Mouse (Mus musculus) hematopoietic stem cell, adult 5-6 weeks (primary cell): ENCODE data around the gene Zcchc4. TPM values are rescaled to one million over a fixed set of nuclear protein-coding genes. Genes with fewer than 3 reads are reported as not detected.

Experiments
- ATAC-seq, 2 experiments: fragments of 125-278 bp in 1 of 2; replicated peaks in 1 of 2; 2 replicates each; pipeline ENCODE4 v1.8.0; 2016 to 2017; ENCODE audit warnings: inconsistent platforms in 2 of 2, mild to moderate bottlenecking in 2 of 2, moderate number of reproducible peaks in 2 of 2, low read depth in 1 of 2, moderate TSS enrichment in 1 of 2; ENCODE audit not compliant: low FRiP score in 2 of 2, poor library complexity in 2 of 2, severe bottlenecking in 2 of 2, insufficient read depth in 1 of 2, low TSS enrichment in 1 of 2
- total RNA-seq: library from RNA; stranded (forward); fragments of 172-1452, 232-1000 nt; gene quantifications from 2 replicates; pipeline ENCODE4 v1.2.3, GENCODE M21; 2017

The Zcchc4 gene
- total RNA-seq, 1 experiment from 2014 or later, result 19.7 TPM

DNA sequence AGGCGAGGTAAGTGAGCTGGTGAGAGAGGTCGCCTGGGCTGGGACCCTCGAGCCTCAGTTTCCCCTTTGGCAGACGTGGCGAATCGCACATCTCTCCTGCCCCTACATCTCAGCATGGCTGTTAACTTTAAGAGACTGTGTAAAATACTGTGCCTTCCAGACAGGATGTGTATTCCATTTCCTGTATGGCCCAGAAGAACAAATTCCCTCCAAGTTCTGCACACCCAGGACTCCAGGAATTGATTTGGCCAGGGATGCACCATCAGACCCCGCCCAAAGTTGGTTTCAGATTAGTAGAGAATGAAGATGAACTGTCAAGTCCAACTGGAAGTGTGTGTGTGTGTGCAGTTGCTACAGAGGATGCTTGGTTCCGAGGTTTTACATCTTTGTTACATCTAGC lies 59.2 kb downstream of the Zcchc4 start:
- no peak for ATAC-seq

DNA sequence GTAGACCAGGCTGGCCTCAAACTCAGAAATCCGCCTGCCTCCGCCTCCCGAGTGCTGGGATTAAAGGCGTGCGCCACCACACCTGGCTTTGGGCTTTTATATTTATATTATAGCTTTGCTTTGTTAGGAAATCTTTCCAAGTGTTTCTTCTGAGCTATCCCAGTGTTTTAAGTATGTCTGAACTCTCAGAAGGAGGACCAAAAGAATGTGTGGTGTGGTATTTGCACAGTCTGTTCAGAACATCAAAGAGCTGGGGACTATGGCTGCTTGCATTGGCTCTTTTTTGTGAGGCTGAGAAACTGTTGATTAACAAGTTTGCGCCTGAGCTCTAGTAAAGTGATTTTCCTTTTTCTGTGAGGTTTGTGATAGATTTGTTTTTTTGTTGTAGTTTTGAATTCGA lies 69.1 kb downstream of the Zcchc4 start:
- no peak for ATAC-seq

DNA sequence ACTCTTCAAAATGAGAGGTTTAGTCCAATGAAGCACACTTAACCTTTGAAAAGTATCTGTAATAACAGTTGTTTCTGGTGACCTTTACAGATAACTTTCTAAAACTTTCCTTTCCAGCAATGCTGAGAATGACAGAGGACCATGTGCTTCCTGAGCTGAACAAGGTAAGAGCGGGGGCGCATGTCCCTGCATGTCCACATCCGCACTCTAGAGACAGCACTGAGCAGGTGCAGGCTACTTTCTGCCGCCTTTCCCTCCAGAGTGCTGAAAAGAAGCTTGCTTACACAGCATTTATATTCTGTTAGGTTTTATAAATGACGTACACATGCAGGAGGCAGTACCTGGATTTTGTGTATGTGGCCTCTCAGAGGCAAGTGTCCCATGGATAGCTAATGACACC lies 80.5 kb downstream of the Zcchc4 start:
- ATAC-seq, result no peak

DNA sequence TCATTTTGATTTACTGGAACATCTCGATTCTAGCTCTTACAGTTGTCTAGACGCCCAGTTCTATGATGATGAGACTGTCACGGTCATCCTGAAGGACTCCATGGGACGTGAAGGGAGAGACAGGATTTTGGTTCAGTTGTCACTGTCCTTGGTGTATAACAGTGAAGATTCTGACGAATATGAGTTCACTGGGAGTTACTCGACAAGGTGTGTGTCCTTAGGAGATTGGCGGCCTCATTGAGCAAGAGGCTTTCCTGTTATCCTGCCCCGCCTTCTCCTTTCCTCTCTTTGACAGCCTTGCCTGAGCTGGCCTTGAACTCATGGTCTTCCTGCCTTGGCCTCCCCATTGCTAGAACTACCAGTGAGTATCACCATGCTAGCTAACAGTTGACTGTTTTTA lies 89.2 kb downstream of the Zcchc4 start:
- ATAC-seq, result no peak

DNA sequence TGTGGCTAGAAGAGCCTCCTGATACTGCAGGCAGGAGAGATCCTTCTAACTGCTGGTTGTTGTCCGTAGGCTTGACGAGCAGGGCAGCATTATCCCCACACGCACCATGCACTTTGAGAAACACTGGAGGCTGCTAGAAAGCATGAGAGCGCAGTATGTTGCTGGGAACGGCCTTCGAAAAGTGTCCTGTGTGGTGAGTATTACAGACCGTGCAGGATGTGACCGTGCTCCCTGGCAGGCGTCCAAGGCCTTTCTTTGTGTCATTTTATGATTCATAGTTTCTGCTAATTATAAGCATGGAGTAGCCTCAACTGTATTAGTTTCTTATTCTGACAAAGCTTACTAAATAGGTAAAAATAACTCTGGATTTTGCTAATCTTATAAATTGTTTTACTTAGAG lies 90.6 kb downstream of the Zcchc4 start:
- ATAC-seq, result peak; percentile 86 to 88

DNA sequence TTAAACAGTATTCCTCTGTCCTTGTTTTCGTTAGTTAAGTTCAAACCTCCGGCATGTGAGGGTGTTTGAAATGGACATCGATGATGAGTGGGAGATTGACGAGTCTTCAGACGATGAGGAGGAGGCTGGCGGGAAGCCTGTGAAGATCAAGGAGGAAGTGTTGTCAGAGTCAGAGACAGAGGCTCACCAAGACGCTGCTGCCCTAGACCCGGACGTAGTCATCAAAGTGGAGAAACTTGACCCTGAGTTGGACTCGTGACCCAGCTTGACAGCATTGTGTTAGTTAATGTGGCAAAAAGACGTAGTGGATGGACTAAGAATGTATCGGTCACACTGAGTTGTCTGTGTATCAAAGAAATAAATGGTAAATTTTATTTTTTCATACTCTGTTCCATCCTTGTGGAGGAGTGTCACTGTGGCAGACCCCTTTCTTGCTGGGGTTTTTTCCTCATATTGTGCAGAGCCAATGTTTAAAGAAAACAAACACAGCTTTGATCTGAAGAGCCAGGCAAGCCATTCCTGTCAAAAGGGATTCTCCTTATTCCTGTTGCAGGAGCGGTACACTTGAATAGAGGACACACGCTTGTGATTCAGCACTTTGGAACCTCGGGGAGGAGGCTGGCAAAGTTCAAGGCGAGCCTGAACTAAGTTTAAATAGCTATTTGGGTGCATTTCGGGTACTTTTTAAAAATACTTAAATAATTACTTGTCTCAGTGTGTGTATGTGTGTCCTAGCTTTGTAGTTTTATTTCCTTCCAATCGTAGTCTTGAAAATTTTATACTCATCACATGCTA lies 91.3 kb downstream of the Zcchc4 start:
- peak; percentile 23 to 24; a peak in 2 of 4 replicates for ATAC-seq

DNA sequence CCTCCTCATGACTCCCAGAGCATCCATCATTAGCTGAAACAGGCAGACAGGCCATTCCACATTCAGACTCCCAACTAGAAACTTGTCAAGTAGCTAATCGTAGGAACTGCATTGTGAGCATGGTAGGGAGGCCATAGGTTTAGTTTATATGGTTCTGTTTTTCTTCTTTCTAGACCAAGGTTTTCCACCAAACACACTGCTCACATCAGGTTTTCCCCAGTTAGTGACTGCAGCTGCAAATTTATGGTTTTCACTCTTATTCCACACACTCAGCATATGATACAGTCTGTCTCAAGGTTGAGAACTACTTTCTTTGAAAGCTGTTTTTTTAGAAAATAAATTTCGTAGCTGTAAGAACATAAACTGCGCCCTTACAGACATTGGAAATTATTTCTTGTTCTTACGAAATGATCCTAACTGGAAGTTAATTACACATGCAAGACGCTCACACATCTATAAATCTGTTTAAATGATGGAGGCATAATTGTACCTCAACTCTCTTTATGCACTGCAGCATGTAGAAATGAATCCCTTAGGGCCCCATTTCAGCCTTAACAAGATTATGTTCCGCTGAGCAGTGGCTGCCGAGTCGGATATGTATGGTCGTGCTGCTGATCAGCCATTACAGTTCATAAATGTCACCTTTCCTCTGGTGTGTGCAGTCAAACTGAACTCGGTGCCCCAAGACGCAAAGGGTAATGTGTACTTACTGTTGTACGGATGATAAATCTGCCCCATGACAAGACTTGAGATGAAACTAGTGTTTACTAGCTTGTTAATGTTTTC lies 93.9 kb downstream of the Zcchc4 start:
- ATAC-seq, result no peak

DNA sequence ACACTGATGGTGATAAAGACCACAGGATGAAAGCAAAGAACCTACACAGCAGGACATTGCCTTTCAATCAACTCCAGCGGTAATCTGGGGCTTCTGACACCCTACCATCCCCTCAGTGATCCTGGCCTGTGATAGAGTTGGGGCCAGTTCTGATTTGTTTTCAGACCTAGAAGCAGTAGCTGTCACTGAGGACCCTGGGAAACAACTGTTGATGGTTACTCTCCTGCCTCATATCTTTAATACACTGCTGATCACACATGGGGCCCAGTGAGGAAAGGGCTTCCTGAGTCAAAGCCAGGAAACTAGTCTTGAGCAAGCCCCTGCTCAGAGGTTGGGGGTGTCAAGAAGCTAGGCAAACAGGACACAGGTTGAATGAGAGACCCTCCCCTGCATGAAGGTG lies 96.3 kb downstream of the Zcchc4 start:
- no peak for ATAC-seq

DNA sequence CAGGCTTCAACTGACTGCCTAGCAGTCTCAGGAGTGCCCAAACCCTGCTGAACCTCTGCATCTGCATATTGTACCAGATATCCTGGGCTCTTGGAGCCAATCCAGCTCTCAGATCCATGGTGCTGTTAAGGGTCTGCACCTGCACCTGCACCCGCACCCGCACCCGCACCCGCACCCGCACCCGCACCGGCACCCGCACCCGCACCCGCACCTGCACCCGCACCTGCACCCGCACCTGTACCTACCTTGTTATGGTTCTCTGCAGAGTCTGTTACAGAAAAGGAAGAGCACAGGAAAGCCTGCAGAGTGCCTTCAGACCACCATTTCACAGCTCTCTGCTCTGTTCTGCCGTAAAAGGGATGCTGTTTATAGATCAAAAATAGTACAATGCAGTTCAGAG lies 96.8 kb downstream of the Zcchc4 start:
- ATAC-seq, result 0 out of 4 replicates have a peak, but pooled peaks of 1 of the 2 experiments have one; percentile 8

Other genes with a start within 250 kb of the Zcchc4 start
- not detected in 2 replicates for gene Lgi2, start 208.9 kb upstream of the Zcchc4 start, total RNA-seq
- gene Sepsecs, start 105.7 kb upstream of the Zcchc4 start, total RNA-seq, result 13.5 and 23.7 TPM in 2 replicates
- 20.8 and 29.4 TPM in 2 replicates for gene Pi4k2b, start 33.8 kb upstream of the Zcchc4 start, total RNA-seq
- gene Anapc4, start 58.6 kb downstream of the Zcchc4 start, total RNA-seq, result 84.4 and 97.2 TPM in 2 replicates